Mouse (Mus musculus) embryonic fibroblast, embryonic 13.5 days (primary cell): ENCODE results near the gene Defb19.

ENCODE experiments used
- CTCF ChIP-seq: IDR thresholded peaks from 2 replicates; pipeline ENCODE4 v1.5.1; 2011; ENCODE audit warnings: mild to moderate bottlenecking, control low read depth, low read length, moderate library complexity, borderline replicate concordance; ENCODE audit not compliant: insufficient read depth
- POLR2A ChIP-seq: IDR thresholded peaks from 2 replicates; pipeline ENCODE4 v1.6.1; 2011; ENCODE audit warnings: low read depth, mild to moderate bottlenecking, control low read depth, low read length, moderate library complexity

DNA sequence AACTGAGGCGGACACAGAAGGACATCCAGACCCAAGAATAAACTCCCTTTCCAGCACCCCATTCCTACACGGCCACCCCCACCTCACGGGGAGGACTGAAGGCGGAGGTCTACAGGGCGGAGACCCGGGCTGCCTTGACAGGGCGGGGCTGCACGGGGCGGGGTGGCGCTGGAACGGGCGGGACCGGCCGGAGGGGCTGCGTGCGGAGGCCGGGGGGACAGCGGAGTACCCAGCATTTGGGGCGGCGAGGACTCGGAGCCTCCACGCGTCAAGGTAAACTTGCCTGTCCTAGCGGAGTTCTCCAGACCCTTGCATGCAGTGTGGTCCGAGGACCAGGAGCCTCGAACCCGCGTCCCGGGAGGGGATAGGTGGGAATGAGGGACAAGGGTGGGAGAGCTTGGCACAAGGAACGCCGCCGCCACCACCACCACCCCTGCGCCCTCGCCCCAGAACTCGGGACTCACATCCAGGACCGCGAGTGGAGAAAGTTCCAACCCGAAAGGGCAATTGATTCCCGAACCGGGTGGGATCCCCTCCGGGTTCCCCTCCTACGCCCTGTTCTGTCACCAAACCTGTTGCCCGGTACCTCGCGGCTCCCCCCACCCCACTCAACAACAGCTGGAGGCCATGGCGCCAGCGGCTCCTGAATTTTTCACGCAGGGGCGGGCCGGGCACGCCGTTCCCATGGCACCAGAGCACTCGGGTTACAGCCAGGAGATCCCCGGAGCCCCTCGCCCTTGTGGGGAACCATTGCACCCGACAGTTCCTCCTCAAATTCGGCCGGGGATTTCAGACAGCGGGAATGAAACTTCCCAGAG is 46.9 kb upstream of the Defb19 start, which contains the start of gene Rem1:
- no peak for TF ChIP-seq CTCF
- TF ChIP-seq POLR2A, result no peak
